Comparison of ENCODE assay signal across 11 mouse cellular contexts in the genomic region with DNA sequence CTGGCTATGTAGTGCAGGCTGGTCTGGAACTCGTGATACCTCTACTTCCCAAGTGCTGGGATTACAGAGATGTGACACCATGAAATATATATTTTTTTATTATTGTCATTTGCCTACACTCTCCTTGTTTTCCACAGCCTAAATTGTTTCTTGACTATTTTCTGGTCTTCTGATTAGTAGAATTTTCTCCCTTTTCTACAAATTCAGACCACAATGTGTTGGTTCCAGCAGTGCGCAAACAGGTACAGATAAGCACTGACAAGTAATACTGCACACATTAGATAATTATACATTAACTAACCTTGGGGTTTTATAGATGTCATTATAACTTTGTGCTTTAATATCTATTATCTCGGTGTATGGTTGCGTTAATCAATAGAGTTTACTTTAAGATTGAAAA. TPM values are rescaled to one million over a fixed set of nuclear protein-coding genes. Genes with fewer than 3 reads are reported as not detected.
DNase-seq lines count a peak whose midpoint lies in the region; ATAC-seq and TF ChIP-seq lines count a peak whose summit lies in the region.
"Had no signal": no experiment of that assay in that cellular context is flagged by ENCODE, and none has a peak within 500 bp of the region (broad histone marks: within the 10 kb centered on the region; RNA-seq: fewer than 3 reads in every experiment).

No protein-coding gene starts in this region.

- no peak overlapping the region for H3K4me3 ChIP-seq in midbrain, embryonic 11.5 days (ENCODE audit: low read depth, low read length)
- H3K4me3 ChIP-seq in midbrain, embryonic 16.5 days (ENCODE audit: low read depth, low read length) = no peak overlapping the region
- no peak overlapping the region for H3K4me3 ChIP-seq in intestine, postnatal 0 days (ENCODE audit: low read depth, low read length)
- no peak overlapping the region for H3K4me3 ChIP-seq in forebrain, embryonic 14.5 days (ENCODE audit: low read depth, low read length)
- H3K4me3 ChIP-seq: forebrain, embryonic 10.5 days; limb, embryonic 13.5 days; lung, embryonic 15.5 days; neural tube, embryonic 15.5 days had no signal

- no peaks in the 10 kb centered on the region for H3K9me3 ChIP-seq in midbrain, embryonic 11.5 days (ENCODE audit: control insufficient read depth, low read length)
- H3K9me3 ChIP-seq in midbrain, embryonic 16.5 days (replicated peaks; ENCODE audit: control insufficient read depth, low read length, poor library complexity, severe bottlenecking) = no peaks in the 10 kb centered on the region
- H3K9me3 ChIP-seq in intestine, postnatal 0 days (ENCODE audit: control insufficient read depth) = no peaks in the 10 kb centered on the region
- H3K9me3 ChIP-seq in forebrain, embryonic 14.5 days (replicated peaks; ENCODE audit: control insufficient read depth, low read length) = no peaks in the 10 kb centered on the region
- H3K9me3 ChIP-seq: forebrain, embryonic 10.5 days; limb, embryonic 13.5 days; lung, embryonic 15.5 days; neural tube, embryonic 15.5 days had no signal

- H3K36me3 ChIP-seq in midbrain, embryonic 11.5 days (ENCODE audit: control insufficient read depth, insufficient read depth, low read length) = no peaks in the 10 kb centered on the region
- H3K36me3 ChIP-seq in midbrain, embryonic 16.5 days (ENCODE audit: control insufficient read depth, insufficient read depth, low read length) = no peaks in the 10 kb centered on the region
- H3K36me3 ChIP-seq in intestine, postnatal 0 days (ENCODE audit: control insufficient read depth, insufficient read depth) = no peaks in the 10 kb centered on the region
- no peaks in the 10 kb centered on the region for H3K36me3 ChIP-seq in forebrain, embryonic 14.5 days (ENCODE audit: control insufficient read depth, insufficient read depth, low read length)
- H3K36me3 ChIP-seq: forebrain, embryonic 10.5 days; limb, embryonic 13.5 days; lung, embryonic 15.5 days; neural tube, embryonic 15.5 days had no signal

- no peaks in the 10 kb centered on the region for H3K27me3 ChIP-seq in midbrain, embryonic 11.5 days (ENCODE audit: control insufficient read depth, insufficient read depth, low read length)
- H3K27me3 ChIP-seq in midbrain, embryonic 16.5 days (ENCODE audit: control insufficient read depth, insufficient read depth, low read depth, low read length) = no peaks in the 10 kb centered on the region
- no peaks in the 10 kb centered on the region for H3K27me3 ChIP-seq in intestine, postnatal 0 days (replicated peaks; ENCODE audit: control insufficient read depth, insufficient read depth, low read length)
- H3K27me3 ChIP-seq in forebrain, embryonic 14.5 days (replicated peaks; ENCODE audit: control insufficient read depth, insufficient read depth, low read length) = no peaks in the 10 kb centered on the region
- H3K27me3 ChIP-seq: limb, embryonic 13.5 days; lung, embryonic 15.5 days; neural tube, embryonic 15.5 days had no signal

- no peak overlapping the region for H3K4me2 ChIP-seq in midbrain, embryonic 11.5 days
- no peak overlapping the region for H3K4me2 ChIP-seq in midbrain, embryonic 16.5 days (ENCODE audit: low read length)
- peak overlapping the region; percentile 55 for H3K4me2 ChIP-seq in intestine, postnatal 0 days (replicated peaks; ENCODE audit: low read depth)
- H3K4me2 ChIP-seq in forebrain, embryonic 14.5 days (ENCODE audit: low read length) = no peak overlapping the region
- H3K4me2 ChIP-seq: neural tube, embryonic 15.5 days had no signal

- 0 out of 2 replicates have a peak, but pooled peaks cover 3% of the 10 kb centered on the region for H3K4me1 ChIP-seq in midbrain, embryonic 11.5 days (ENCODE audit: control insufficient read depth, insufficient read depth, low read length)
- H3K4me1 ChIP-seq in midbrain, embryonic 16.5 days (ENCODE audit: control insufficient read depth, insufficient read depth, low read length) = no peaks in the 10 kb centered on the region
- H3K4me1 ChIP-seq in intestine, postnatal 0 days (replicated peaks; ENCODE audit: control insufficient read depth, insufficient read depth, low read length) = peaks cover 10% of the 10 kb centered on the region
- no peaks in the 10 kb centered on the region for H3K4me1 ChIP-seq in forebrain, embryonic 14.5 days (ENCODE audit: control insufficient read depth, insufficient read depth, low read length)

- TF ChIP-seq CTCF in intestine, postnatal 0 days (IDR thresholded peaks at IDR 0.05; ENCODE audit: low read depth) = no peak

- no peak overlapping the region for H3K9ac ChIP-seq in midbrain, embryonic 11.5 days (ENCODE audit: low read length)
- H3K9ac ChIP-seq in midbrain, embryonic 16.5 days (ENCODE audit: low read depth, low read length) = no peak overlapping the region
- H3K9ac ChIP-seq in intestine, postnatal 0 days (ENCODE audit: low read depth, low read length) = no peak overlapping the region
- no peak overlapping the region for H3K9ac ChIP-seq in forebrain, embryonic 14.5 days (ENCODE audit: low read length)
- H3K9ac ChIP-seq: limb, embryonic 13.5 days; lung, embryonic 15.5 days; neural tube, embryonic 15.5 days had no signal

- peak; percentile 74 for DNase-seq in midbrain, embryonic 11.5 days (ENCODE audit: low spot score, missing footprints)
- DNase-seq in forebrain, embryonic 14.5 days (ENCODE audit: low spot score) = no peak
- DNase-seq in adrenal gland, postnatal 25 days = no peak
- DNase-seq in lung, postnatal 4 days = no peak

- no peak overlapping the region for H3K27ac ChIP-seq in midbrain, embryonic 11.5 days (ENCODE audit: low read depth, low read length)
- no peak overlapping the region for H3K27ac ChIP-seq in midbrain, embryonic 16.5 days (ENCODE audit: low read length)
- peak overlapping the region; percentile 71; the same call in 1 of the 2 replicates for H3K27ac ChIP-seq in intestine, postnatal 0 days (ENCODE audit: low read depth, low read length)
- H3K27ac ChIP-seq in forebrain, embryonic 14.5 days (ENCODE audit: low read depth, low read length) = no peak overlapping the region
- H3K27ac ChIP-seq: limb, embryonic 13.5 days; lung, embryonic 15.5 days; neural tube, embryonic 15.5 days had no signal

- WGBS in midbrain, embryonic 11.5 days = 89% methylated on average over 4 of the region's 4 CpGs
- WGBS in midbrain, embryonic 16.5 days = 83% methylated on average over 4 of the region's 4 CpGs
- 47% methylated on average over 4 of the region's 4 CpGs for WGBS in intestine, postnatal 0 days
- whole genome bisulfite sequencing in forebrain, embryonic 14.5 days = 93% methylated on average over 4 of the region's 4 CpGs

- no peak for ATAC-seq in midbrain, embryonic 11.5 days (ENCODE audit: low FRiP score)
- ATAC-seq in midbrain, embryonic 16.5 days = no peak
- ATAC-seq in intestine, postnatal 0 days = no peak
- peak; percentile 54 for ATAC-seq in megakaryocyte progenitor cell, adult 5-6 weeks (replicated peaks; ENCODE audit: poor library complexity)
- ATAC-seq in forebrain, embryonic 14.5 days = no peak

RNA-seq across cellular contexts. Expression of gene Med13, which starts 37.7 kb away (rescaled TPM):
- 13.2 and 14.7 TPM in 2 replicates for polyA plus RNA-seq in midbrain, embryonic 11.5 days (2014; fragmentation: Nextera tagmentation; extraction: Ambion mirVana)
- 6.6 and 8.6 TPM in 2 replicates for polyA plus RNA-seq in midbrain, embryonic 16.5 days (2015; fragmentation: Nextera tagmentation; extraction: Ambion mirVana)
- polyA plus RNA-seq in intestine, postnatal 0 days (2015; fragmentation: Nextera tagmentation; extraction: Ambion mirVana) = 6.1 and 6.4 TPM in 2 replicates
- total RNA-seq in megakaryocyte progenitor cell, adult 5-6 weeks (2015) = 52.0 and 54.5 TPM in 2 replicates
- total RNA-seq in megakaryocyte progenitor cell, adult 5-6 weeks (2017) = 46.1 and 47.8 TPM in 2 replicates
- 13.4 and 17.1 TPM in 2 replicates for polyA plus RNA-seq in forebrain, embryonic 14.5 days (2014; fragmentation: Nextera tagmentation; extraction: Ambion mirVana)
- total RNA-seq in adrenal gland, postnatal 25 days (2021) = 48.9 and 54.1 TPM in 2 replicates
